Mouse (Mus musculus) hindbrain, embryonic 12.5 days (tissue): ENCODE data around the gene Olfr1209. TPM values are rescaled to one million over a fixed set of nuclear protein-coding genes. Genes with fewer than 3 reads are reported as not detected.

Experiments
- ATAC-seq: fragments of 200-750 bp; cut with Nextera tagmentation; 2 replicates; pipeline ENCODE4 v1.8.0; 2017; ENCODE audit warnings: moderate TSS enrichment; ENCODE audit not compliant: low FRiP score
- H3K27ac ChIP-seq: fragments of 300-500 bp; sonication (generic); 2 replicates; pipeline ENCODE4 v1.5.1; 2016; ENCODE audit warnings: mild to moderate bottlenecking
- H3K27me3 ChIP-seq: fragments of 300-500 bp; sonication (generic); 2 replicates; pipeline ENCODE4 v1.6.1; 2016; ENCODE audit warnings: mild to moderate bottlenecking
- H3K36me3 ChIP-seq: fragments of 300-500 bp; sonication (generic); 2 replicates; pipeline ENCODE4 v1.6.1; 2016; ENCODE audit warnings: mild to moderate bottlenecking
- H3K4me1 ChIP-seq: fragments of 300-500 bp; sonication (generic); 2 replicates; pipeline ENCODE4 v1.6.1; 2016
- H3K4me2 ChIP-seq: fragments of 300-500 bp; sonication (generic); replicated peaks from 2 replicates; pipeline ENCODE4 v1.6.1; 2016; ENCODE audit warnings: mild to moderate bottlenecking
- H3K4me3 ChIP-seq: fragments of 300-500 bp; sonication (generic); 2 replicates; pipeline ENCODE4 v1.5.1; 2016; ENCODE audit warnings: mild to moderate bottlenecking
- H3K9ac ChIP-seq: fragments of 300-500 bp; sonication (generic); 2 replicates; pipeline ENCODE4 v1.6.1; 2016; ENCODE audit warnings: mild to moderate bottlenecking, moderate library complexity
- H3K9me3 ChIP-seq: fragments of 300-500 bp; sonication (generic); replicated peaks from 2 replicates; pipeline ENCODE4 v1.6.1; 2016; ENCODE audit warnings: mild to moderate bottlenecking
- WGBS: fragments of 180-500 bp; shearing (Covaris S2); methylation state at CpG from one replicate; pipeline ENCODE4 v1.1.7; 2016; 5-methylcytosine and 5-hydroxymethylcytosine counted together
- polyA plus RNA-seq: library from polyadenylated mRNA; unstranded; fragments of >200 nt; fragmentation: Nextera tagmentation; extraction: Ambion mirVana; gene quantifications from 2 replicates; pipeline ENCODE4 v1.2.1, GENCODE M21; 2016

The Olfr1209 gene
- polyA plus RNA-seq, result not detected in 2 replicates

- Histone ChIP-seq H3K4me2 (no peak within 1 kb of the TSS), H3K36me3 (no peaks in the 10 kb centered on the region), H3K4me3 (no peak within 1 kb of the TSS), H3K9ac (no peak within 1 kb of the TSS), H3K9me3 (no peaks in the 10 kb centered on the region), H3K27me3 (no peaks in the 10 kb centered on the region), H3K27ac (no peak within 1 kb of the TSS), H3K4me1 (no peaks in the 10 kb centered on the region)
- ATAC-seq, result no peak
- 92% methylated on average over 3 of the region's 3 CpGs for WGBS
These were observed at the start of gene Olfr1209 for GRCm38 (mm10) chr2:88915057-88915456. Gene Olfr1209 (minus strand): TSS chr2:88915157.

GRCm38 (mm10) chr2:88953669-88954068 is 38.7 kb upstream of the Olfr1209 start, which contains the start of gene Olfr1212:
Gene Olfr1212 (plus strand): TSS chr2:88953969.
- no peaks in the 10 kb centered on the region for H3K27me3 ChIP-seq
- H3K4me2 ChIP-seq, result no peak within 1 kb of the TSS
- ATAC-seq, result no peak
- H3K4me3 ChIP-seq, result no peak within 1 kb of the TSS
- H3K9me3 ChIP-seq, result no peaks in the 10 kb centered on the region
- no peak within 1 kb of the TSS for H3K9ac ChIP-seq
- no peaks in the 10 kb centered on the region for H3K4me1 ChIP-seq
- no peaks in the 10 kb centered on the region for H3K36me3 ChIP-seq
- H3K27ac ChIP-seq, result no peak within 1 kb of the TSS

- no peak for ATAC-seq
- Histone ChIP-seq H3K4me1 (no peaks in the 10 kb centered on the region), H3K4me3 (no peak within 1 kb of the TSS), H3K27me3 (no peaks in the 10 kb centered on the region), H3K27ac (no peak within 1 kb of the TSS), H3K36me3 (no peaks in the 10 kb centered on the region), H3K9ac (no peak within 1 kb of the TSS), H3K9me3 (no peaks in the 10 kb centered on the region), H3K4me2 (no peak within 1 kb of the TSS)
- WGBS, result 91% methylated on average over 1 of the region's 1 CpGs
These were observed 23.1 kb upstream of the Olfr1209 start, which contains the start of gene Olfr1211 for GRCm38 (mm10) chr2:88938011-88938410. Gene Olfr1211 (minus strand): TSS chr2:88938111.

GRCm38 (mm10) chr2:88902211-88902610 is 12.7 kb downstream of the Olfr1209 start, which contains the start of gene Olfr1208:
Gene Olfr1208 (minus strand): TSS chr2:88902311.
- no peak within 1 kb of the TSS for H3K4me2 ChIP-seq
- no peaks in the 10 kb centered on the region for H3K27me3 ChIP-seq
- no peaks in the 10 kb centered on the region for H3K4me1 ChIP-seq
- ATAC-seq, result no peak
- H3K9ac ChIP-seq, result no peak within 1 kb of the TSS
- no peaks in the 10 kb centered on the region for H3K9me3 ChIP-seq
- H3K27ac ChIP-seq, result no peak within 1 kb of the TSS
- H3K36me3 ChIP-seq, result no peaks in the 10 kb centered on the region
- H3K4me3 ChIP-seq, result no peak within 1 kb of the TSS

- 86% methylated on average over 2 of the region's 2 CpGs for WGBS
- ATAC-seq, result no peak
- H3K36me3 ChIP-seq, result no peaks in the 10 kb centered on the region
- no peak within 1 kb of the TSS for H3K27ac ChIP-seq
- no peaks in the 10 kb centered on the region for H3K9me3 ChIP-seq
- no peak within 1 kb of the TSS for H3K4me2 ChIP-seq
- no peaks in the 10 kb centered on the region for H3K27me3 ChIP-seq
- H3K4me1 ChIP-seq, result no peaks in the 10 kb centered on the region
- H3K9ac ChIP-seq, result no peak within 1 kb of the TSS
- H3K4me3 ChIP-seq, result no peak within 1 kb of the TSS
These were observed 52.0 kb downstream of the Olfr1209 start, which contains the start of gene Olfr1206 for GRCm38 (mm10) chr2:88862931-88863330. Gene Olfr1206 (plus strand): TSS chr2:88863231.

Other genes with a start within 250 kb of the Olfr1209 start
- not detected in 2 replicates for gene Olfr1193, start 239.5 kb downstream of the Olfr1209 start, polyA plus RNA-seq
- not detected in 2 replicates for gene Olfr1195, start 226.0 kb downstream of the Olfr1209 start, polyA plus RNA-seq
- gene Olfr1196, start 210.6 kb downstream of the Olfr1209 start, polyA plus RNA-seq, result not detected in 2 replicates
- not detected in 2 replicates for gene Olfr1197, start 182.8 kb downstream of the Olfr1209 start, polyA plus RNA-seq
- not detected in 2 replicates for gene Olfr1198, start 163.8 kb downstream of the Olfr1209 start, polyA plus RNA-seq
- not detected in 2 replicates for gene Olfr1199, start 154.7 kb downstream of the Olfr1209 start, polyA plus RNA-seq
- not detected in 2 replicates for gene Olfr1200, start 144.7 kb downstream of the Olfr1209 start, polyA plus RNA-seq
- gene Olfr1201, start 122.1 kb downstream of the Olfr1209 start, polyA plus RNA-seq, result not detected in 2 replicates
- gene Olfr1202, start 100.7 kb downstream of the Olfr1209 start, polyA plus RNA-seq, result not detected in 2 replicates
- not detected in 2 replicates for gene Olfr1205, start 85.4 kb downstream of the Olfr1209 start, polyA plus RNA-seq
- gene Olfr1204, start 65.9 kb downstream of the Olfr1209 start, polyA plus RNA-seq, result not detected in 2 replicates
- gene Olfr1206, start 51.9 kb downstream of the Olfr1209 start, polyA plus RNA-seq, result not detected in 2 replicates
- gene Olfr1208, start 12.8 kb downstream of the Olfr1209 start, polyA plus RNA-seq, result not detected in 2 replicates
- gene Olfr1211, start 23.0 kb upstream of the Olfr1209 start, polyA plus RNA-seq, result not detected in 2 replicates
- not detected in 2 replicates for gene Olfr1212, start 38.8 kb upstream of the Olfr1209 start, polyA plus RNA-seq
- gene Gm13762, start 65.1 kb upstream of the Olfr1209 start, polyA plus RNA-seq, result not detected in 2 replicates
- not detected in 2 replicates for gene Olfr1214, start 77.5 kb upstream of the Olfr1209 start, polyA plus RNA-seq
- not detected in 2 replicates for gene Olfr1215, start 91.8 kb upstream of the Olfr1209 start, polyA plus RNA-seq
- gene Olfr1216, start 103.2 kb upstream of the Olfr1209 start, polyA plus RNA-seq, result not detected in 2 replicates
- not detected in 2 replicates for gene Olfr1217, start 116.9 kb upstream of the Olfr1209 start, polyA plus RNA-seq
- gene Olfr1218, start 146.0 kb upstream of the Olfr1209 start, polyA plus RNA-seq, result not detected in 2 replicates
- not detected in 2 replicates for gene Olfr1219, start 168.4 kb upstream of the Olfr1209 start, polyA plus RNA-seq
- gene Olfr1220, start 191.7 kb upstream of the Olfr1209 start, polyA plus RNA-seq, result not detected in 2 replicates
- not detected in 2 replicates for gene Olfr1221, start 202.1 kb upstream of the Olfr1209 start, polyA plus RNA-seq
- gene Olfr1222, start 217.9 kb upstream of the Olfr1209 start, polyA plus RNA-seq, result not detected in 2 replicates
- not detected in 2 replicates for gene Olfr1223, start 236.4 kb upstream of the Olfr1209 start, polyA plus RNA-seq
- gene Olfr1224-ps1, start 248.9 kb upstream of the Olfr1209 start, polyA plus RNA-seq, result not detected in 2 replicates